ENCODE assay signal across 7 mouse cellular contexts in the genomic region with DNA sequence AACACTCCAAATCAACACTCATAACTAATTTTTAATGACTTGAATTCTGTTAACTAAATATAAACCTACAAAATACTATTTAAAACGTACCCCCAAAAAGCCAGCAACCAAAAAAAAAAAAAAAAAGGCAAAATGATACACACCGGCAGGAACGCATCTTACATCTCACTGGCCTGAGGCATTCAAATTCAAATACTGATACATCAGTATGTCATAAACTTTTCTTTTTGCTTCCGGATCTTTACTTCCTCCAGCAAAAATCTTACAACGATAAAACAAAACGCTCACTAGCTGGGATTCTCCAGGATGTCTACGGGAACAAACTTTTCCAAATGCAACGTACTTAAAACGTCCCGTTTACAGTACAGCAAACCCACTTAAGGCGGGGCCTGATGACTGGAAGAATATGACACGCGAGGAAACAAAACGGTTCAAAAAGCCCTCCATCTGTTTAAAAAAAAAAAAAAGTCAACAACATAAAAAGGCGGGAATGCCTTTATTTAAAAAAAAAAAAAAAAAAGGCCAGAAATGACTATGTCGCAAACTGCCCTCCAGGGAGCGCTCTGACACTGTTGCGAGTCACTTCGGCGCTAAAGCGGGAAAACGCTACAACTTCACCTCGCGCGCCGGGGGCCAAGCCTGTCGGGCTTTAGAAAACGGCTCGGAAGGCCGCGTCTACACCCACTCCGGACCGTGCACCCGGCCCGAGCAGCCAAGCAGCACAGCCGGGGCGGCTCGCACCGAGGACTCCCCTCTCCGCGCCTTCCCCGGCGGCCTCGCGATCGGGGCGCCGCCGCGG. TPM values are rescaled to one million over a fixed set of nuclear protein-coding genes. Genes with fewer than 3 reads are reported as not detected.
DNase-seq lines count a peak whose midpoint lies in the region; ATAC-seq lines count a peak whose summit lies in the region.

No protein-coding gene starts in this region.

- peak overlapping the region; percentile 69 for H3K4me2 ChIP-seq in intestine, embryonic 14.5 days (ENCODE audit: low read length)
- H3K4me2 ChIP-seq in limb, embryonic 11.5 days (ENCODE audit: low read depth, severe bottlenecking): peak overlapping the region; percentile 59
- H3K4me2 ChIP-seq in midbrain, embryonic 13.5 days (replicated peaks): peak overlapping the region; percentile 72

- H3K36me3 ChIP-seq in intestine, embryonic 14.5 days (ENCODE audit: control insufficient read depth, insufficient read depth, low read length): peaks cover 8% of the 10 kb centered on the region
- no peaks in the 10 kb centered on the region; the same call in 1 of the 2 replicates for H3K36me3 ChIP-seq in limb, embryonic 11.5 days (ENCODE audit: control insufficient read depth, insufficient read depth, low read length)
- H3K36me3 ChIP-seq in midbrain, embryonic 13.5 days: no peaks in the 10 kb centered on the region

- H3K27ac ChIP-seq in intestine, embryonic 14.5 days (ENCODE audit: low read depth): peak overlapping the region; percentile 96
- peak overlapping the region; percentile 99 for H3K27ac ChIP-seq in limb, embryonic 11.5 days (replicated peaks; ENCODE audit: low read depth, low read length)
- peak overlapping the region; percentile 100 for H3K27ac ChIP-seq in midbrain, embryonic 13.5 days

- H3K4me1 ChIP-seq in intestine, embryonic 14.5 days (replicated peaks; ENCODE audit: control insufficient read depth, insufficient read depth, low read length): peaks cover 24% of the 10 kb centered on the region
- H3K4me1 ChIP-seq in limb, embryonic 11.5 days (ENCODE audit: control insufficient read depth, insufficient read depth, low read length): peaks cover 4% of the 10 kb centered on the region
- H3K4me1 ChIP-seq in midbrain, embryonic 13.5 days (replicated peaks): peaks cover 37% of the 10 kb centered on the region

- H3K27me3 ChIP-seq in intestine, embryonic 14.5 days (replicated peaks; ENCODE audit: control insufficient read depth, insufficient read depth, low read length): no peaks in the 10 kb centered on the region
- no peaks in the 10 kb centered on the region for H3K27me3 ChIP-seq in limb, embryonic 11.5 days (ENCODE audit: control insufficient read depth, insufficient read depth, low read length)
- no peaks in the 10 kb centered on the region for H3K27me3 ChIP-seq in midbrain, embryonic 13.5 days

- H3K9ac ChIP-seq in intestine, embryonic 14.5 days (ENCODE audit: low read length): peak overlapping the region; percentile 100
- peak overlapping the region; percentile 100 for H3K9ac ChIP-seq in limb, embryonic 11.5 days (ENCODE audit: low read length)
- peak overlapping the region; percentile 97 for H3K9ac ChIP-seq in midbrain, embryonic 13.5 days (replicated peaks)

- DNase-seq in adrenal gland, adult 18-20 months (ENCODE audit: low spot score in 2 of 2): peak; percentile 78 to 83
- peak; percentile 95 for DNase-seq in embryo, embryonic 10 days (ENCODE audit: low spot score)
- peak; percentile 89 for DNase-seq in gastrocnemius, postnatal 14 days
- peak; percentile 93 for DNase-seq in intestine, embryonic 14.5 days (ENCODE audit: low spot score)
- DNase-seq in limb, embryonic 11.5 days (ENCODE audit: low spot score): peak; percentile 93
- DNase-seq in spleen, adult 12 weeks (ENCODE audit: low spot score): peak; percentile 79

- peak; percentile 39; the same call in 1 of the 2 replicates for ATAC-seq in intestine, embryonic 14.5 days (replicated peaks; ENCODE audit: low FRiP score, low TSS enrichment, low read depth)
- ATAC-seq in limb, embryonic 11.5 days (ENCODE audit: insufficient number of reproducible peaks, low FRiP score, low TSS enrichment, low read depth): peak; percentile 56; the same call in 1 of the 2 replicates
- peak; percentile 55 for ATAC-seq in midbrain, embryonic 13.5 days

- WGBS in intestine, embryonic 14.5 days: under 1% methylated on average over 50 of the region's 50 CpGs
- WGBS in limb, embryonic 11.5 days: under 1% methylated on average over 50 of the region's 50 CpGs
- under 1% methylated on average over 49 of the region's 50 CpGs for WGBS in midbrain, embryonic 13.5 days

- peak overlapping the region; percentile 92 for H3K4me3 ChIP-seq in intestine, embryonic 14.5 days (ENCODE audit: low read depth, low read length)
- H3K4me3 ChIP-seq in limb, embryonic 11.5 days (ENCODE audit: low read depth, low read length): peak overlapping the region; percentile 87
- peak overlapping the region; percentile 97 for H3K4me3 ChIP-seq in midbrain, embryonic 13.5 days (replicated peaks)

- intact Hi-C loops in gastrocnemius, postnatal 14 days (cut with DNase I; ENCODE audit: low total_unique reads): no loop called here

- no peaks in the 10 kb centered on the region for H3K9me3 ChIP-seq in intestine, embryonic 14.5 days (ENCODE audit: control insufficient read depth, low read length)
- H3K9me3 ChIP-seq in limb, embryonic 11.5 days (ENCODE audit: control insufficient read depth, low read length): no peaks in the 10 kb centered on the region
- H3K9me3 ChIP-seq in midbrain, embryonic 13.5 days: no peaks in the 10 kb centered on the region

RNA-seq across cellular contexts. Expression of a gene that starts 10.8 kb away (rescaled TPM):
- total RNA-seq in adrenal gland, adult 18-20 months (2021): 10 to 100 TPM; 80.3 to 89.6 TPM
- total RNA-seq in gastrocnemius, postnatal 14 days (2021): 10 to 100 TPM; 56.9 to 66.7 TPM
- polyA plus RNA-seq in intestine, embryonic 14.5 days (2014; fragmentation: Nextera tagmentation; extraction: Ambion mirVana): 219 TPM in 2 replicates
- polyA plus RNA-seq in limb, embryonic 11.5 days (2014; fragmentation: Nextera tagmentation; extraction: Ambion mirVana): 359 and 371 TPM in 2 replicates
- 165 and 175 TPM in 2 replicates for polyA plus RNA-seq in midbrain, embryonic 13.5 days (2015; fragmentation: Nextera tagmentation; extraction: Ambion mirVana)

RNA-seq across cellular contexts. Expression of a gene that starts 46.5 kb away (rescaled TPM):
- 1,000 to 10,000 TPM; 1,418 to 2,058 TPM for total RNA-seq in adrenal gland, adult 18-20 months (2021)
- 1,000 to 10,000 TPM in 1 of 2 experiments, 100 to 1,000 TPM in 1; 888 to 1,041 TPM for total RNA-seq in gastrocnemius, postnatal 14 days (2021)
- 555 and 608 TPM in 2 replicates for polyA plus RNA-seq in intestine, embryonic 14.5 days (2014; fragmentation: Nextera tagmentation; extraction: Ambion mirVana)
- polyA plus RNA-seq in limb, embryonic 11.5 days (2014; fragmentation: Nextera tagmentation; extraction: Ambion mirVana): 450 and 461 TPM in 2 replicates
- 469 and 478 TPM in 2 replicates for polyA plus RNA-seq in midbrain, embryonic 13.5 days (2015; fragmentation: Nextera tagmentation; extraction: Ambion mirVana)

Comparison
In these comparisons a context has a peak if more than half of its experiments do, and no peak if none do; other contexts are left out.
1. Peak in every context shown above with its lines: DNase-seq, ATAC-seq, H3K4me3 ChIP-seq and H3K27ac ChIP-seq.